Mouse (Mus musculus): Measurements from ENCODE around the gene Kif22. TPM values are rescaled to one million over a fixed set of nuclear protein-coding genes. Genes with fewer than 3 reads are reported as not detected.

Kif22 gene
- polyA plus RNA-seq, 1 experiment from 2014 or later, result 145 TPM

- no peaks in the 10 kb centered on the region for H3K9me3 ChIP-seq
- no peaks in the 10 kb centered on the region for H3K27me3 ChIP-seq (ENCODE audit: insufficient read depth, poor library complexity, severe bottlenecking)
- peaks cover 38% of the 10 kb centered on the region for H3K36me3 ChIP-seq
- H3K27ac ChIP-seq, result 0 out of 2 replicates have a peak overlapping the region, but pooled peaks have one; percentile 62
- H3K4me1 ChIP-seq, result peaks cover 91% of the 10 kb centered on the region
- WGBS, result 75% methylated on average over 14 of the region's 14 CpGs
- DNase-seq (ENCODE audit: low spot score), result no peak
- H3K4me3 ChIP-seq, result 0 out of 2 replicates have a peak overlapping the region, but pooled peaks have one; percentile 65
Observed at GRCm38 (mm10) chr7:127019306-127019960, 22.8 kb downstream of the Kif22 start.

GRCm38 (mm10) chr7:127018416-127019305, 23.6 kb downstream of the Kif22 start:
- peaks cover 37% of the 10 kb centered on the region for H3K36me3 ChIP-seq
- no peak for DNase-seq (ENCODE audit: low spot score)
- H3K27me3 ChIP-seq (ENCODE audit: insufficient read depth, poor library complexity, severe bottlenecking), result no peaks in the 10 kb centered on the region
- peaks cover 90% of the 10 kb centered on the region for H3K4me1 ChIP-seq
- peak overlapping the region; percentile 19 for H3K4me3 ChIP-seq
- peak overlapping the region; percentile 99 for H3K27ac ChIP-seq
- H3K9me3 ChIP-seq, result no peaks in the 10 kb centered on the region
- WGBS, result 83% methylated on average over 15 of the region's 15 CpGs

- H3K4me1 ChIP-seq, result peaks cover 90% of the 10 kb centered on the region
- peaks cover 37% of the 10 kb centered on the region for H3K36me3 ChIP-seq
- no peaks in the 10 kb centered on the region for H3K9me3 ChIP-seq
- H3K27ac ChIP-seq, result peak overlapping the region; percentile 99
- no peaks in the 10 kb centered on the region for H3K27me3 ChIP-seq (ENCODE audit: insufficient read depth, poor library complexity, severe bottlenecking)
- WGBS, result 46% methylated on average over 6 of the region's 6 CpGs
- H3K4me3 ChIP-seq, result peak overlapping the region; percentile 8; the same call in 1 of the 2 replicates
- no peak for DNase-seq (ENCODE audit: low spot score)
Observed at GRCm38 (mm10) chr7:127017950-127018345, 24.3 kb downstream of the Kif22 start.

- H3K36me3 ChIP-seq, result peaks cover 36% of the 10 kb centered on the region
- H3K9me3 ChIP-seq, result no peaks in the 10 kb centered on the region
- no peaks in the 10 kb centered on the region for H3K27me3 ChIP-seq (ENCODE audit: insufficient read depth, poor library complexity, severe bottlenecking)
- peak within 1 kb of the TSS; percentile 94 for H3K4me3 ChIP-seq
- peaks cover 86% of the 10 kb centered on the region for H3K4me1 ChIP-seq
- DNase-seq (ENCODE audit: low spot score), result peak; percentile 99
- peak within 1 kb of the TSS; percentile 99 for H3K27ac ChIP-seq
- 5% methylated on average over 39 of the region's 39 CpGs for WGBS
Observed at GRCm38 (mm10) chr7:127016971-127017949, 25.0 kb downstream of the Kif22 start, which contains the start of gene Pagr1a. TSS of gene Pagr1a (minus strand) at chr7:127017352.

- Histone ChIP-seq H3K27ac (peak overlapping the region; percentile 99), H3K27me3 (ENCODE audit: insufficient read depth, poor library complexity, severe bottlenecking) (no peaks in the 10 kb centered on the region), H3K9me3 (no peaks in the 10 kb centered on the region), H3K4me3 (peak overlapping the region; percentile 94), H3K36me3 (peaks cover 33% of the 10 kb centered on the region), H3K4me1 (peaks cover 78% of the 10 kb centered on the region)
- peak; percentile 90 for DNase-seq (ENCODE audit: low spot score)
- under 1% methylated on average over 22 of the region's 22 CpGs for WGBS
Observed at GRCm38 (mm10) chr7:127016486-127016938, 25.8 kb downstream of the Kif22 start.

- DNase-seq (ENCODE audit: low spot score), result no peak
- Histone ChIP-seq H3K4me1 (peaks cover 76% of the 10 kb centered on the region), H3K27ac (peak within 1 kb of the TSS; percentile 99), H3K27me3 (ENCODE audit: insufficient read depth, poor library complexity, severe bottlenecking) (no peaks in the 10 kb centered on the region), H3K9me3 (no peaks in the 10 kb centered on the region), H3K4me3 (peak within 1 kb of the TSS; percentile 94), H3K36me3 (peaks cover 33% of the 10 kb centered on the region)
Observed at GRCm38 (mm10) chr7:127016481-127016485, 26.0 kb downstream of the Kif22 start, which contains the start of gene Pagr1b. TSS of gene Pagr1b (minus strand) at chr7:127016484.

- H3K4me1 ChIP-seq, result peaks cover 74% of the 10 kb centered on the region
- peaks cover 33% of the 10 kb centered on the region for H3K36me3 ChIP-seq
- DNase-seq (ENCODE audit: low spot score), result peak; percentile 92
- peak overlapping the region; percentile 94 for H3K4me3 ChIP-seq
- no peaks in the 10 kb centered on the region for H3K27me3 ChIP-seq (ENCODE audit: insufficient read depth, poor library complexity, severe bottlenecking)
- 1% methylated on average over 10 of the region's 10 CpGs for WGBS
- peak overlapping the region; percentile 99 for H3K27ac ChIP-seq
- no peaks in the 10 kb centered on the region for H3K9me3 ChIP-seq
Observed at GRCm38 (mm10) chr7:127016081-127016480, 26.2 kb downstream of the Kif22 start.

GRCm38 (mm10) chr7:127014993-127015392, 27.3 kb downstream of the Kif22 start:
- WGBS, result 91% methylated on average over 12 of the region's 12 CpGs
- DNase-seq (ENCODE audit: low spot score), result no peak
- Histone ChIP-seq H3K9me3 (no peaks in the 10 kb centered on the region), H3K27ac (0 out of 2 replicates have a peak overlapping the region, but pooled peaks have one; percentile 99), H3K27me3 (ENCODE audit: insufficient read depth, poor library complexity, severe bottlenecking) (no peaks in the 10 kb centered on the region), H3K36me3 (peaks cover 33% of the 10 kb centered on the region), H3K4me1 (peaks cover 63% of the 10 kb centered on the region), H3K4me3 (peak overlapping the region; percentile 94; the same call in 1 of the 2 replicates)

- no peak for DNase-seq (ENCODE audit: low spot score)
- Histone ChIP-seq H3K4me1 (peaks cover 58% of the 10 kb centered on the region), H3K36me3 (peaks cover 33% of the 10 kb centered on the region), H3K27me3 (ENCODE audit: insufficient read depth, poor library complexity, severe bottlenecking) (no peaks in the 10 kb centered on the region), H3K4me3 (peak within 1 kb of the TSS; percentile 94), H3K9me3 (no peaks in the 10 kb centered on the region), H3K27ac (peak within 1 kb of the TSS; percentile 99)
- 38% methylated on average over 11 of the region's 11 CpGs for WGBS
Observed at GRCm38 (mm10) chr7:127014320-127014719, 28.0 kb downstream of the Kif22 start, which contains the start of gene Mvp. TSS of gene Mvp (minus strand) at chr7:127014621.

GRCm38 (mm10) chr7:127013385-127013784, 28.9 kb downstream of the Kif22 start:
- Histone ChIP-seq H3K36me3 (peaks cover 33% of the 10 kb centered on the region), H3K9me3 (no peaks in the 10 kb centered on the region), H3K4me3 (peak overlapping the region; percentile 55; the same call in 1 of the 2 replicates), H3K27me3 (ENCODE audit: insufficient read depth, poor library complexity, severe bottlenecking) (no peaks in the 10 kb centered on the region), H3K4me1 (peaks cover 57% of the 10 kb centered on the region), H3K27ac (no peak overlapping the region)
- WGBS, result 93% methylated on average over 6 of the region's 6 CpGs
- no peak for DNase-seq (ENCODE audit: low spot score)

GRCm38 (mm10) chr7:127012845-127013244, 29.4 kb downstream of the Kif22 start:
- WGBS, result 93% methylated on average over 10 of the region's 10 CpGs

GRCm38 (mm10) chr7:127012374-127012773, 29.9 kb downstream of the Kif22 start:
- H3K4me1 ChIP-seq, result peaks cover 51% of the 10 kb centered on the region
- no peak overlapping the region for H3K27ac ChIP-seq
- no peak for DNase-seq (ENCODE audit: low spot score)
- H3K36me3 ChIP-seq, result peaks cover 33% of the 10 kb centered on the region
- 72% methylated on average over 6 of the region's 6 CpGs for WGBS
- no peaks in the 10 kb centered on the region for H3K9me3 ChIP-seq
- H3K27me3 ChIP-seq (ENCODE audit: insufficient read depth, poor library complexity, severe bottlenecking), result no peaks in the 10 kb centered on the region
- no peak overlapping the region for H3K4me3 ChIP-seq

More at GRCm38 (mm10) chr7:127012845-127013244, 29.4 kb downstream of the Kif22 start:
- Histone ChIP-seq H3K4me1 (peaks cover 55% of the 10 kb centered on the region), H3K36me3 (peaks cover 33% of the 10 kb centered on the region), H3K27ac (no peak overlapping the region), H3K9me3 (no peaks in the 10 kb centered on the region), H3K4me3 (no peak overlapping the region), H3K27me3 (ENCODE audit: insufficient read depth, poor library complexity, severe bottlenecking) (no peaks in the 10 kb centered on the region)
- no peak for DNase-seq (ENCODE audit: low spot score)
